17 mouse cellular contexts compared by ENCODE assay signal in genomic region chr1:153267730-153268129, GRCm38 (mm10).
DNase-seq lines count a peak whose midpoint lies in the region; ATAC-seq and TF ChIP-seq lines count a peak whose summit lies in the region.
"Had no signal": no experiment of that assay in that cellular context is flagged by ENCODE, and none has a peak within 500 bp of the region (broad histone marks: within the 10 kb centered on the region; RNA-seq: fewer than 3 reads in every experiment).

No protein-coding gene starts in this region.

- DNase-seq in heart, adult 18-20 months = no peak
- no peak for DNase-seq in kidney, postnatal 0 days (ENCODE audit: low spot score)
- no peak for DNase-seq in kidney, adult 11 months
- DNase-seq in right cerebral cortex, adult 2 months (ENCODE audit: low spot score in 2 of 2) = no peak
- no peak for DNase-seq in embryo, embryonic 10.5 days (ENCODE audit: low spot score)
- DNase-seq: cerebellum, adult 11 months; cerebellum, postnatal 25 days; gastrocnemius, postnatal 10 days; kidney, adult 8-10 months; layer of hippocampus, adult 9-11 months had no signal

- H3K4me2 ChIP-seq in heart, embryonic 14.5 days (ENCODE audit: low read length) = no peak overlapping the region
- no peak overlapping the region for H3K4me2 ChIP-seq in kidney, postnatal 0 days (ENCODE audit: low read length)
- H3K4me2 ChIP-seq in intestine, embryonic 15.5 days (replicated peaks) = no peak overlapping the region
- H3K4me2 ChIP-seq in liver, embryonic 16.5 days (ENCODE audit: low read depth, low read length) = peak overlapping the region; percentile 17; the same call in 1 of the 2 replicates
- H3K4me2 ChIP-seq: limb, embryonic 15.5 days; neural tube, embryonic 15.5 days had no signal

- peaks cover 48 to 74% of the 10 kb centered on the region in 2 experiments for H3K4me1 ChIP-seq in heart, embryonic 14.5 days (ENCODE audit: control insufficient read depth in 2 of 2, insufficient read depth in 2 of 2, low read length in 2 of 2)
- peaks cover 19% of the 10 kb centered on the region for H3K4me1 ChIP-seq in kidney, postnatal 0 days (replicated peaks; ENCODE audit: insufficient read depth, low read length)
- peaks cover 40% of the 10 kb centered on the region for H3K4me1 ChIP-seq in intestine, embryonic 15.5 days (replicated peaks)
- peaks cover 11% of the 10 kb centered on the region for H3K4me1 ChIP-seq in liver, embryonic 16.5 days (ENCODE audit: control insufficient read depth, low read depth, low read length)

- WGBS in heart, embryonic 14.5 days = 87% methylated on average over 7 of the region's 7 CpGs
- WGBS in kidney, postnatal 0 days = 76% methylated on average over 7 of the region's 7 CpGs
- 65% methylated on average over 7 of the region's 7 CpGs for WGBS in intestine, embryonic 15.5 days
- WGBS in liver, embryonic 16.5 days (ENCODE audit: insufficient replicate concordance) = 63% methylated on average over 7 of the region's 7 CpGs

- no peak overlapping the region for H3K4me3 ChIP-seq in heart, embryonic 14.5 days (ENCODE audit: control insufficient read depth in 1 of 2, insufficient read depth in 1 of 2, low read depth in 1 of 2, low read length in 2 of 2)
- no peak overlapping the region for H3K4me3 ChIP-seq in kidney, postnatal 0 days (replicated peaks; ENCODE audit: low read depth, low read length)
- H3K4me3 ChIP-seq in intestine, embryonic 15.5 days (replicated peaks) = no peak overlapping the region
- H3K4me3 ChIP-seq in liver, embryonic 16.5 days (ENCODE audit: low read depth, low read length) = no peak overlapping the region
- H3K4me3 ChIP-seq: embryonic facial prominence, embryonic 10.5 days; hindbrain, embryonic 10.5 days; limb, embryonic 15.5 days; neural tube, embryonic 15.5 days had no signal

- no peak for TF ChIP-seq CTCF in kidney, postnatal 0 days (IDR thresholded peaks at IDR 0.05; ENCODE audit: low read depth)

- peak overlapping the region; percentile 62 to 71 for H3K27ac ChIP-seq in heart, embryonic 14.5 days (replicated peaks in 1 of 2; ENCODE audit: control insufficient read depth in 1 of 2, insufficient read depth in 1 of 2, low read depth in 2 of 2, low read length in 2 of 2)
- 0 out of 2 replicates have a peak overlapping the region, but pooled peaks have one; percentile 70 for H3K27ac ChIP-seq in kidney, postnatal 0 days
- peak overlapping the region; percentile 73; the same call in 1 of the 2 replicates for H3K27ac ChIP-seq in intestine, embryonic 15.5 days
- peak overlapping the region; percentile 70 for H3K27ac ChIP-seq in liver, embryonic 16.5 days (ENCODE audit: low read length)
- H3K27ac ChIP-seq: embryonic facial prominence, embryonic 10.5 days; hindbrain, embryonic 10.5 days; limb, embryonic 15.5 days had no signal

- no peak for ATAC-seq in heart, embryonic 14.5 days (ENCODE audit: insufficient number of reproducible peaks, insufficient read depth, low FRiP score, low read depth)
- ATAC-seq in kidney, postnatal 0 days (replicated peaks; ENCODE audit: low FRiP score, low read depth) = no peak
- peak; percentile 24; the same call in 1 of the 2 replicates for ATAC-seq in intestine, embryonic 15.5 days
- peak; percentile 81 for ATAC-seq in liver, embryonic 16.5 days (ENCODE audit: low read depth)

- H3K9me3 ChIP-seq in heart, embryonic 14.5 days (ENCODE audit: control insufficient read depth, low read length) = no peaks in the 10 kb centered on the region
- H3K9me3 ChIP-seq in kidney, postnatal 0 days (replicated peaks; ENCODE audit: low read length) = no peaks in the 10 kb centered on the region
- H3K9me3 ChIP-seq in intestine, embryonic 15.5 days = no peaks in the 10 kb centered on the region
- no peaks in the 10 kb centered on the region for H3K9me3 ChIP-seq in liver, embryonic 16.5 days (replicated peaks; ENCODE audit: control insufficient read depth, low read length)
- H3K9me3 ChIP-seq: embryonic facial prominence, embryonic 10.5 days; hindbrain, embryonic 10.5 days; limb, embryonic 15.5 days; neural tube, embryonic 15.5 days had no signal

- H3K9ac ChIP-seq in heart, embryonic 14.5 days (ENCODE audit: low read length) = no peak overlapping the region
- no peak overlapping the region for H3K9ac ChIP-seq in kidney, postnatal 0 days (ENCODE audit: low read depth, low read length)
- no peak overlapping the region for H3K9ac ChIP-seq in intestine, embryonic 15.5 days
- H3K9ac ChIP-seq in liver, embryonic 16.5 days (ENCODE audit: low read depth, low read length) = no peak overlapping the region
- H3K9ac ChIP-seq: limb, embryonic 15.5 days; neural tube, embryonic 15.5 days had no signal

- no peaks in the 10 kb centered on the region for H3K27me3 ChIP-seq in heart, embryonic 14.5 days (ENCODE audit: control insufficient read depth, insufficient read depth, low read length)
- no peaks in the 10 kb centered on the region for H3K27me3 ChIP-seq in kidney, postnatal 0 days (ENCODE audit: insufficient read depth, low read length)
- H3K27me3 ChIP-seq in intestine, embryonic 15.5 days (replicated peaks) = no peaks in the 10 kb centered on the region
- H3K27me3 ChIP-seq in liver, embryonic 16.5 days (ENCODE audit: control insufficient read depth, insufficient read depth, low read depth, low read length) = no peaks in the 10 kb centered on the region
- H3K27me3 ChIP-seq: limb, embryonic 15.5 days; neural tube, embryonic 15.5 days had no signal

- H3K36me3 ChIP-seq in heart, embryonic 14.5 days (ENCODE audit: control insufficient read depth, insufficient read depth, low read length) = peaks cover 6% of the 10 kb centered on the region; the same call in 1 of the 2 replicates
- H3K36me3 ChIP-seq in kidney, postnatal 0 days (ENCODE audit: insufficient read depth, low read length) = no peaks in the 10 kb centered on the region
- no peaks in the 10 kb centered on the region for H3K36me3 ChIP-seq in intestine, embryonic 15.5 days
- no peaks in the 10 kb centered on the region for H3K36me3 ChIP-seq in liver, embryonic 16.5 days (ENCODE audit: control insufficient read depth, insufficient read depth)
- H3K36me3 ChIP-seq: embryonic facial prominence, embryonic 10.5 days; hindbrain, embryonic 10.5 days; limb, embryonic 15.5 days; neural tube, embryonic 15.5 days had no signal

Comparison
In these comparisons a context has a peak if more than half of its experiments do, and no peak if none do; other contexts are left out.
1. ATAC-seq: peak in intestine, embryonic 15.5 days (single experiment) and liver, embryonic 16.5 days (single experiment); none in heart, embryonic 14.5 days (single experiment) and kidney, postnatal 0 days (single experiment).
2. Peak in every context shown above with its lines, with median percentiles within 50 percentile points of each other: H3K27ac ChIP-seq.